In the genomic region with DNA sequence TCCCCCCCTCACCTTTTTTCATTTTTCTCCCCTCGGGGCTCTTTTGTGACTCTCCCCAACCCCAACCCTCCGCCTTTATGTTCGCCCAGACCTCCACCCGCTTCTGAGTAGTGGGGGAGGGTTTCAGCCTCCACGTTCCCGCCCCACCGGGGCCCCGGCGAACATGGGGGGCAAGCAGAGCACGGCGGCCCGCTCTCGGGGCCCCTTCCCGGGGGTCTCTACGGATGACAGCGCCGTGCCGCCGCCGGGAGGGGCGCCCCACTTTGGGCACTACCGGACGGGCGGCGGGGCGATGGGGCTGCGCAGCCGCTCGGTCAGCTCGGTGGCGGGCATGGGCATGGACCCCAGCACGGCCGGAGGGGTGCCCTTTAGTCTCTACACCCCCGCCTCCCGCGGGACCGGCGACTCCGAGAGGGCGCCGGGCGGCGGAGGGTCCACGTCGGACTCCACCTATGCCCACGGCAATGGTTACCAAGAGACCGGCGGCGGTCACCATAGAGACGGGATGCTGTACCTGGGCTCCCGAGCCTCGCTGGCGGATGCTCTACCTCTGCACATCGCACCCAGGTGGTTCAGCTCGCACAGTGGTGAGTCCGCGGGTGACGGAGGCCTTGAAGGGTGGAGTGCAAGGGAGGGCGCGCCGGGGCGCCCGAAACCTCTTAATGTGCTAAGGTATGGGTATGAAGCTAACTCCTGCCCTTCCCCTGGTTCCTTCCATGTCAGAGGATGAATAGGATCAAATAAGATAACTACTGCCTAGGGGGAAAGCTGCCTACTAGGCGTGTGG, we compare ENCODE assay signal across 8 mouse cellular contexts. TPM values are rescaled to one million over a fixed set of nuclear protein-coding genes. Genes with fewer than 3 reads are reported as not detected.
DNase-seq lines count a peak whose midpoint lies in the region; ATAC-seq lines count a peak whose summit lies in the region.

No protein-coding gene starts in this region.

- under 1% methylated on average over 58 of the region's 64 CpGs for WGBS in intestine, embryonic 16.5 days
- WGBS in limb, embryonic 11.5 days = 1% methylated on average over 52 of the region's 64 CpGs
- WGBS in midbrain, embryonic 10.5 days = under 1% methylated on average over 63 of the region's 64 CpGs

- peak overlapping the region; percentile 94 for H3K4me2 ChIP-seq in intestine, embryonic 16.5 days (ENCODE audit: low read depth, low read length)
- H3K4me2 ChIP-seq in limb, embryonic 11.5 days (ENCODE audit: low read depth, severe bottlenecking) = peak overlapping the region; percentile 74

- peak overlapping the region; percentile 88 for H3K27ac ChIP-seq in intestine, embryonic 16.5 days (ENCODE audit: low read length)
- peak overlapping the region; percentile 89 for H3K27ac ChIP-seq in limb, embryonic 11.5 days (replicated peaks; ENCODE audit: low read depth, low read length)
- H3K27ac ChIP-seq in midbrain, embryonic 10.5 days (replicated peaks) = peak overlapping the region; percentile 98

- DNase-seq in T-cell, adult 2 months (ENCODE audit: low spot score) = peak; percentile 81
- peak; percentile 61 to 65 for DNase-seq in cerebellum, postnatal 14 days
- peak; percentile 44 for DNase-seq in gastrocnemius, postnatal 10 days
- DNase-seq in limb, embryonic 11.5 days (ENCODE audit: low spot score) = peak; percentile 67
- peak; percentile 60 for DNase-seq in midbrain, embryonic 10.5 days (ENCODE audit: low spot score)
- peak; percentile 40 to 57 for DNase-seq in spleen, adult 18-20 months

- H3K9ac ChIP-seq in intestine, embryonic 16.5 days (ENCODE audit: low read depth, low read length) = peak overlapping the region; percentile 93
- H3K9ac ChIP-seq in limb, embryonic 11.5 days (ENCODE audit: low read length) = peak overlapping the region; percentile 98

- H3K4me3 ChIP-seq in intestine, embryonic 16.5 days (ENCODE audit: low read length) = peak overlapping the region; percentile 96
- peak overlapping the region; percentile 99 for H3K4me3 ChIP-seq in limb, embryonic 11.5 days (ENCODE audit: low read depth, low read length)
- H3K4me3 ChIP-seq in midbrain, embryonic 10.5 days = peak overlapping the region; percentile 100

- no peaks in the 10 kb centered on the region for H3K27me3 ChIP-seq in intestine, embryonic 16.5 days (replicated peaks; ENCODE audit: control insufficient read depth, insufficient read depth, low read length)
- H3K27me3 ChIP-seq in limb, embryonic 11.5 days (ENCODE audit: control insufficient read depth, insufficient read depth, low read length) = no peaks in the 10 kb centered on the region
- no peaks in the 10 kb centered on the region for H3K27me3 ChIP-seq in midbrain, embryonic 10.5 days (ENCODE audit: low read depth, poor library complexity, severe bottlenecking)

- no peaks in the 10 kb centered on the region for H3K36me3 ChIP-seq in intestine, embryonic 16.5 days (ENCODE audit: control insufficient read depth, insufficient read depth, low read length)
- H3K36me3 ChIP-seq in limb, embryonic 11.5 days (ENCODE audit: control insufficient read depth, insufficient read depth, low read length) = no peaks in the 10 kb centered on the region
- H3K36me3 ChIP-seq in midbrain, embryonic 10.5 days = peaks cover 12% of the 10 kb centered on the region

- no peaks in the 10 kb centered on the region for H3K9me3 ChIP-seq in intestine, embryonic 16.5 days (ENCODE audit: control insufficient read depth, low read length)
- no peaks in the 10 kb centered on the region for H3K9me3 ChIP-seq in limb, embryonic 11.5 days (ENCODE audit: control insufficient read depth, low read length)
- H3K9me3 ChIP-seq in midbrain, embryonic 10.5 days (replicated peaks) = no peaks in the 10 kb centered on the region

- peak; percentile 32 for ATAC-seq in intestine, embryonic 16.5 days
- peak; percentile 56 for ATAC-seq in limb, embryonic 11.5 days (ENCODE audit: insufficient number of reproducible peaks, low FRiP score, low TSS enrichment, low read depth)
- ATAC-seq in granulocyte monocyte progenitor cell, adult 5-6 weeks (replicated peaks; ENCODE audit: poor library complexity, severe bottlenecking) = no peak

- peaks cover 27% of the 10 kb centered on the region for H3K4me1 ChIP-seq in intestine, embryonic 16.5 days (ENCODE audit: control insufficient read depth, insufficient read depth, low read length)
- H3K4me1 ChIP-seq in limb, embryonic 11.5 days (ENCODE audit: control insufficient read depth, insufficient read depth, low read length) = peaks cover 12% of the 10 kb centered on the region; the same call in 1 of the 2 replicates
- H3K4me1 ChIP-seq in midbrain, embryonic 10.5 days = peaks cover 49% of the 10 kb centered on the region

RNA-seq across cellular contexts. Expression of gene Znrf1, which starts 1.3 kb away (rescaled TPM):
- 10 to 100 TPM; 58.7 to 68.7 TPM for total RNA-seq in gastrocnemius, postnatal 10 days (2021)
- polyA plus RNA-seq in intestine, embryonic 16.5 days (2015; fragmentation: Nextera tagmentation; extraction: Ambion mirVana) = 11.0 and 13.1 TPM in 2 replicates
- 49.9 and 51.7 TPM in 2 replicates for polyA plus RNA-seq in limb, embryonic 11.5 days (2014; fragmentation: Nextera tagmentation; extraction: Ambion mirVana)
- 28.1 and 32.2 TPM in 2 replicates for polyA plus RNA-seq in midbrain, embryonic 10.5 days (2016; fragmentation: Nextera tagmentation; extraction: Ambion mirVana)
- total RNA-seq in granulocyte monocyte progenitor cell, adult 5-6 weeks (2014; fragmentation: Nextera tagmentation) = 84.7 and 119 TPM in 2 replicates
- 63.4 and 75.4 TPM in 2 replicates for total RNA-seq in granulocyte monocyte progenitor cell, adult 5-6 weeks (2017)

RNA-seq across cellular contexts. Expression of gene Wdr59, which starts 15.3 kb away (rescaled TPM):
- 10 to 100 TPM in 1 of 2 experiments, 1 to 10 TPM in 1; 9.7 to 11.5 TPM for total RNA-seq in gastrocnemius, postnatal 10 days (2021)
- polyA plus RNA-seq in intestine, embryonic 16.5 days (2015; fragmentation: Nextera tagmentation; extraction: Ambion mirVana) = 4.3 and 4.4 TPM in 2 replicates
- 4.5 and 4.9 TPM in 2 replicates for polyA plus RNA-seq in limb, embryonic 11.5 days (2014; fragmentation: Nextera tagmentation; extraction: Ambion mirVana)
- polyA plus RNA-seq in midbrain, embryonic 10.5 days (2016; fragmentation: Nextera tagmentation; extraction: Ambion mirVana) = 4.2 and 4.8 TPM in 2 replicates
- 6.7 and 7.7 TPM in 2 replicates for total RNA-seq in granulocyte monocyte progenitor cell, adult 5-6 weeks (2014; fragmentation: Nextera tagmentation)
- 4.0 and 5.6 TPM in 2 replicates for total RNA-seq in granulocyte monocyte progenitor cell, adult 5-6 weeks (2017)
